In genomic region chr4:100324719-100325515, GRCm38 (mm10) we compare ENCODE assay signal across 17 mouse cellular contexts.
DNase-seq lines count a peak whose midpoint lies in the region; ATAC-seq and TF ChIP-seq lines count a peak whose summit lies in the region.
"Had no signal": no experiment of that assay in that cellular context is flagged by ENCODE, and none has a peak within 500 bp of the region (broad histone marks: within the 10 kb centered on the region; RNA-seq: fewer than 3 reads in every experiment).

No protein-coding gene starts in this region.

- DNase-seq in embryo, embryonic 10 days (ENCODE audit: low spot score) = peak; percentile 20
- no peak for DNase-seq in embryo, embryonic 9.5 days (ENCODE audit: extremely low spot score)
- peak; percentile 12 for DNase-seq in kidney, postnatal 0 days (ENCODE audit: low spot score)
- no peak for DNase-seq in kidney, postnatal 14 days
- peak; percentile 91 for DNase-seq in embryonic facial prominence, embryonic 14.5 days (ENCODE audit: low spot score)
- DNase-seq in limb, embryonic 14.5 days (ENCODE audit: low spot score) = peak; percentile 90
- no peak for DNase-seq in forebrain, embryonic 10.5 days (ENCODE audit: extremely low spot score, low spot score)
- DNase-seq in MN1 (ENCODE audit: low spot score) = no peak
- DNase-seq: adrenal gland, postnatal 36 days; gastrocnemius, postnatal 10 days; kidney, adult 18-20 months; liver, postnatal 0 days; midbrain, embryonic 14.5 days; right cerebral cortex, adult 18-20 months had no signal

- H3K4me2 ChIP-seq in kidney, postnatal 0 days (ENCODE audit: low read length) = no peak overlapping the region
- no peak overlapping the region for H3K4me2 ChIP-seq in embryonic facial prominence, embryonic 14.5 days (ENCODE audit: low read depth, low read length)
- no peak overlapping the region for H3K4me2 ChIP-seq in limb, embryonic 14.5 days (replicated peaks; ENCODE audit: low read depth, low read length, severe bottlenecking)
- H3K4me2 ChIP-seq: embryonic facial prominence, embryonic 12.5 days; forebrain, embryonic 15.5 days; neural tube, embryonic 13.5 days had no signal

- H3K36me3 ChIP-seq in kidney, postnatal 0 days (ENCODE audit: insufficient read depth, low read length) = no peaks in the 10 kb centered on the region
- H3K36me3 ChIP-seq in embryonic facial prominence, embryonic 14.5 days (ENCODE audit: control insufficient read depth, insufficient read depth, low read length) = no peaks in the 10 kb centered on the region
- H3K36me3 ChIP-seq in limb, embryonic 14.5 days (ENCODE audit: control insufficient read depth, insufficient read depth, low read length) = no peaks in the 10 kb centered on the region
- H3K36me3 ChIP-seq in forebrain, embryonic 10.5 days (replicated peaks) = no peaks in the 10 kb centered on the region
- H3K36me3 ChIP-seq: embryonic facial prominence, embryonic 12.5 days; forebrain, embryonic 15.5 days; neural tube, embryonic 13.5 days had no signal

- ATAC-seq in kidney, postnatal 0 days (replicated peaks; ENCODE audit: low FRiP score, low read depth) = no peak
- peak; percentile 71 for ATAC-seq in embryonic facial prominence, embryonic 14.5 days (ENCODE audit: low read depth)
- ATAC-seq in limb, embryonic 14.5 days (ENCODE audit: low FRiP score, low read depth) = peak; percentile 74; the same call in 1 of the 2 replicates
- ATAC-seq: forebrain, embryonic 15.5 days; liver, postnatal 0 days had no signal

- H3K4me3 ChIP-seq in kidney, postnatal 0 days (replicated peaks; ENCODE audit: low read depth, low read length) = no peak overlapping the region
- no peak overlapping the region for H3K4me3 ChIP-seq in embryonic facial prominence, embryonic 14.5 days (ENCODE audit: low read depth, low read length)
- no peak overlapping the region for H3K4me3 ChIP-seq in limb, embryonic 14.5 days (replicated peaks; ENCODE audit: low read length)
- no peak overlapping the region for H3K4me3 ChIP-seq in forebrain, embryonic 10.5 days
- H3K4me3 ChIP-seq: embryonic facial prominence, embryonic 12.5 days; forebrain, embryonic 15.5 days; neural tube, embryonic 13.5 days had no signal

- H3K9me3 ChIP-seq in kidney, postnatal 0 days (replicated peaks; ENCODE audit: low read length) = no peaks in the 10 kb centered on the region
- H3K9me3 ChIP-seq in embryonic facial prominence, embryonic 14.5 days (ENCODE audit: control insufficient read depth, low read length) = no peaks in the 10 kb centered on the region
- no peaks in the 10 kb centered on the region for H3K9me3 ChIP-seq in limb, embryonic 14.5 days (ENCODE audit: control insufficient read depth, low read length)
- H3K9me3 ChIP-seq in forebrain, embryonic 10.5 days = no peaks in the 10 kb centered on the region
- H3K9me3 ChIP-seq: embryonic facial prominence, embryonic 12.5 days; forebrain, embryonic 15.5 days; neural tube, embryonic 13.5 days had no signal

- no peak overlapping the region for H3K9ac ChIP-seq in kidney, postnatal 0 days (ENCODE audit: low read depth, low read length)
- no peak overlapping the region for H3K9ac ChIP-seq in embryonic facial prominence, embryonic 14.5 days (ENCODE audit: low read depth, low read length)
- H3K9ac ChIP-seq in limb, embryonic 14.5 days (ENCODE audit: low read depth, low read length, severe bottlenecking) = no peak overlapping the region
- H3K9ac ChIP-seq: embryonic facial prominence, embryonic 12.5 days; forebrain, embryonic 15.5 days; liver, postnatal 0 days; neural tube, embryonic 13.5 days had no signal

- no peaks in the 10 kb centered on the region for H3K27me3 ChIP-seq in kidney, postnatal 0 days (ENCODE audit: insufficient read depth, low read length)
- H3K27me3 ChIP-seq in embryonic facial prominence, embryonic 14.5 days (replicated peaks; ENCODE audit: control insufficient read depth, insufficient read depth, low read length) = no peaks in the 10 kb centered on the region
- no peaks in the 10 kb centered on the region for H3K27me3 ChIP-seq in limb, embryonic 14.5 days (ENCODE audit: control insufficient read depth, insufficient read depth, low read length)
- no peaks in the 10 kb centered on the region for H3K27me3 ChIP-seq in forebrain, embryonic 10.5 days (ENCODE audit: poor library complexity, severe bottlenecking)
- H3K27me3 ChIP-seq: embryonic facial prominence, embryonic 12.5 days; forebrain, embryonic 15.5 days; neural tube, embryonic 13.5 days had no signal

- H3K4me1 ChIP-seq in kidney, postnatal 0 days (replicated peaks; ENCODE audit: insufficient read depth, low read length) = no peaks in the 10 kb centered on the region; the same call in 1 of the 2 replicates
- H3K4me1 ChIP-seq in embryonic facial prominence, embryonic 14.5 days (ENCODE audit: control insufficient read depth, insufficient read depth, low read length) = peaks cover 10% of the 10 kb centered on the region
- peaks cover 21% of the 10 kb centered on the region for H3K4me1 ChIP-seq in limb, embryonic 14.5 days (ENCODE audit: control insufficient read depth, insufficient read depth, low read length)
- peaks cover 11% of the 10 kb centered on the region for H3K4me1 ChIP-seq in forebrain, embryonic 10.5 days
- H3K4me1 ChIP-seq: forebrain, embryonic 15.5 days; neural tube, embryonic 13.5 days had no signal

- H3K27ac ChIP-seq in kidney, postnatal 0 days = no peak overlapping the region
- H3K27ac ChIP-seq in embryonic facial prominence, embryonic 14.5 days (replicated peaks; ENCODE audit: low read depth, low read length) = no peak overlapping the region
- no peak overlapping the region for H3K27ac ChIP-seq in limb, embryonic 14.5 days (replicated peaks; ENCODE audit: low read depth, low read length)
- H3K27ac ChIP-seq in forebrain, embryonic 10.5 days = no peak overlapping the region
- H3K27ac ChIP-seq: embryonic facial prominence, embryonic 12.5 days; forebrain, embryonic 15.5 days; neural tube, embryonic 13.5 days had no signal

- no peak for TF ChIP-seq POLR2A in limb, embryonic 14.5 days (IDR thresholded peaks at IDR 0.05; ENCODE audit: borderline replicate concordance, extremely low read depth, insufficient read depth, insufficient read length)

- TF ChIP-seq CTCF in kidney, postnatal 0 days (IDR thresholded peaks at IDR 0.05; ENCODE audit: low read depth) = no peak

- WGBS in kidney, postnatal 0 days = 65% methylated on average over 14 of the region's 14 CpGs
- 63% methylated on average over 14 of the region's 14 CpGs for WGBS in embryonic facial prominence, embryonic 14.5 days
- 56% methylated on average over 14 of the region's 14 CpGs for WGBS in limb, embryonic 14.5 days
- 91% methylated on average over 14 of the region's 14 CpGs for WGBS in forebrain, embryonic 10.5 days

Comparison
In these comparisons a context has a peak if more than half of its experiments do, and no peak if none do; other contexts are left out.
1. DNase-seq: peak in embryo, embryonic 10 days (single experiment), kidney, postnatal 0 days (single experiment), embryonic facial prominence, embryonic 14.5 days (single experiment) and limb, embryonic 14.5 days (single experiment); none in embryo, embryonic 9.5 days (single experiment), kidney, postnatal 14 days (single experiment), forebrain, embryonic 10.5 days (single experiment) and MN1 (single experiment).